Mouse (Mus musculus): ENCODE data around the gene Cyp11a1. TPM values are rescaled to one million over a fixed set of nuclear protein-coding genes. Genes with fewer than 3 reads are reported as not detected.

Cyp11a1 gene
- polyA plus RNA-seq, 1 experiment from 2014 or later = 1.0 TPM

DNA sequence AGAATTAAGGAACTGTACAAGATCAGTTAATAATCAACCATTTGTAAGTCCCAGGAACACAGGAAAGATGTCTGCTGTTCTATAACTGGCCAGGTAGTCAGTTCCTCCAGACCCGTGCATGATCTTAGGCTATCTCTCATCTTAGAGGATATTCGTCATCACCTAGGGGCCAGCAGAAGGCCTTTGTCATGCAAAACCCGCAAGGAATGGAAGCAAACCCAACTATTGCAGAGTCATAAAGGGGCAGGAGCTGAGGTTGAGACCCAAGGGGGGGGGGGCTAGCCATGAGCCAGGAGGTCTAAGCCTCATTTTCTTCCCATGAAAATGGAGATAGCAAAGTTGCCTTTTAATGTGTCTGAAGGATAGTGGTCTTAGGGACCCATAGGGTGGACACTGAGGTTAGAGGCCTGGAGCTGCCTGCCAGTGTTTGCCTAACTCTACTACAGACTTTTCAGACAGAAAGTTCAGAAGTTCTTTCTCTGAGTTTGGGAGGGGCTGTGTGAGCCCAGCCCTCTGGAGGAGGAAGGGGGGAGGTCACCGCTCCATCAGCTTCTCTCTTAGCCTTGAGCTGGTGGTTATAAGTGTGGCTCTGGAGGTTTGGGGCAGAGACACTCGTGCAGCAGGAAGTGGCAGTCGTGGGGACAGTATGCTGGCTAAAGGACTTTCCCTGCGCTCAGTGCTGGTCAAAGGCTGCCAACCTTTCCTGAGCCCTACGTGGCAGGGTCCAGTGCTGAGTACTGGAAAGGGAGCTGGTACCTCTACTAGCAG is 8.4 kb downstream of the Cyp11a1 start:
- TF ChIP-seq CTCF (IDR thresholded peaks at IDR 0.05; ENCODE audit: low read depth) (no peak), EP300 (optimal IDR thresholded peaks at IDR 0.05) (no peak)
- no peaks in the 10 kb centered on the region for H3K4me1 ChIP-seq (replicated peaks; ENCODE audit: control insufficient read depth, insufficient read depth)
- H3K27me3 ChIP-seq (ENCODE audit: control insufficient read depth, insufficient read depth, low read length) = no peaks in the 10 kb centered on the region
- H3K36me3 ChIP-seq (ENCODE audit: control insufficient read depth, insufficient read depth, low read length) = no peaks in the 10 kb centered on the region
- WGBS = 48% methylated on average over 8 of the region's 8 CpGs
- no peaks in the 10 kb centered on the region for H3K9me3 ChIP-seq (ENCODE audit: control insufficient read depth, low read length)
- DNase-seq (ENCODE audit: low spot score) (no peak), ATAC-seq (ENCODE audit: low FRiP score, low TSS enrichment) (no peak)
- no peak overlapping the region for H3K27ac ChIP-seq (replicated peaks)
- no peak overlapping the region for H3K9ac ChIP-seq (ENCODE audit: low read length)
- H3K4me2 ChIP-seq (replicated peaks; ENCODE audit: low read depth) = no peak overlapping the region
- H3K4me3 ChIP-seq (ENCODE audit: low read depth, low read length) = no peak overlapping the region

DNA sequence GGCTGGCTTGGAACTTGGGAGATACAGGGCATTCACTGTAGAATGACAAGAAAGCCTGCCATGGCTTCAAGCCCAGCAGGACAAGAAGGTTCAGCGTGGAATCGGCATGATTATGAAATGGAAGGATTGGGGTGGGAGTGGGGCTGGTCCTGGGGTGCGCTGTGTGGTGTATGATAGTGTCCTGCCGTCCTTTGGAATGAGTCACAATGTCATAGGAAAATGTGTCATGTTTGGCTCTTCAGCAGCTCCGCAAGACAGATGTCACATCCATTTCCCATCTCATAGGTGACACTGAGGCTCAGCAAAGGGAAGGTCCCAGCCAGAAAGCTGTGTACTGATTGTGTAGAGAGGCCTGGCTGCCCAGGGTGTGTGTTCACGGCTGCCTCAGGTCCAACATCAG is 9.6 kb downstream of the Cyp11a1 start:
- DNase-seq (ENCODE audit: low spot score) (no peak), ATAC-seq (ENCODE audit: low FRiP score, low TSS enrichment) (no peak)
- no peaks in the 10 kb centered on the region for H3K36me3 ChIP-seq (ENCODE audit: control insufficient read depth, insufficient read depth, low read length)
- no peak overlapping the region for H3K9ac ChIP-seq (ENCODE audit: low read length)
- no peaks in the 10 kb centered on the region for H3K27me3 ChIP-seq (ENCODE audit: control insufficient read depth, insufficient read depth, low read length)
- H3K9me3 ChIP-seq (ENCODE audit: control insufficient read depth, low read length) = no peaks in the 10 kb centered on the region
- H3K27ac ChIP-seq (replicated peaks) = no peak overlapping the region
- no peak overlapping the region for H3K4me2 ChIP-seq (replicated peaks; ENCODE audit: low read depth)
- TF ChIP-seq EP300 (optimal IDR thresholded peaks at IDR 0.05) = no peak
- no peak for TF ChIP-seq CTCF (IDR thresholded peaks at IDR 0.05; ENCODE audit: low read depth)
- no peak overlapping the region for H3K4me3 ChIP-seq (ENCODE audit: low read depth, low read length)
- WGBS = 84% methylated on average over 6 of the region's 6 CpGs
- H3K4me1 ChIP-seq (replicated peaks; ENCODE audit: control insufficient read depth, insufficient read depth) = no peaks in the 10 kb centered on the region

DNA sequence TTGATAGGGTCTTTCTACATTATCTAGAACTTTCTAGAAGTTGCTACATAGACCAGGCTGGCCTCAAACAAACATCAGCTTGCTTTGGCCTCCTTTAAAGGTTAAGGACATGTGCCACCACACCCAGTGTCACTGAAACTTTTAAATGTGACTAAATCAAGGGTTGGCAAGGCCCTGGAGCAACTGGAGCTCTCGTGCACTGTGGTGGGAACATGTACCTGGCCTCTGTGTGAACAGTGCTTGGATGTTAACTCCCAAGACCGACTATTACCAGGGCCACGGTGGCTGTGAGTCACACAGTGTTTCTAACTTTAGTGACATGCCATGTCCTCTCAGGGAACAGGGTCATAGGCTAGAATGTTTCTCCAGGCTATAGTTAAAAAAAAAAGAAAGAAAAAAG is 10.8 kb downstream of the Cyp11a1 start:
- DNase-seq (ENCODE audit: low spot score) (no peak), ATAC-seq (ENCODE audit: low FRiP score, low TSS enrichment) (no peak)
- no peaks in the 10 kb centered on the region for H3K4me1 ChIP-seq (replicated peaks; ENCODE audit: control insufficient read depth, insufficient read depth)
- H3K9me3 ChIP-seq (ENCODE audit: control insufficient read depth, low read length) = no peaks in the 10 kb centered on the region
- H3K4me3 ChIP-seq (ENCODE audit: low read depth, low read length) = no peak overlapping the region
- H3K4me2 ChIP-seq (replicated peaks; ENCODE audit: low read depth) = no peak overlapping the region
- H3K27ac ChIP-seq (replicated peaks) = no peak overlapping the region
- WGBS = 58% methylated on average over 3 of the region's 3 CpGs
- TF ChIP-seq EP300 (optimal IDR thresholded peaks at IDR 0.05) = no peak
- no peak for TF ChIP-seq CTCF (IDR thresholded peaks at IDR 0.05; ENCODE audit: low read depth)
- H3K9ac ChIP-seq (ENCODE audit: low read length) = no peak overlapping the region
- no peaks in the 10 kb centered on the region for H3K36me3 ChIP-seq (ENCODE audit: control insufficient read depth, insufficient read depth, low read length)
- H3K27me3 ChIP-seq (ENCODE audit: control insufficient read depth, insufficient read depth, low read length) = no peaks in the 10 kb centered on the region

DNA sequence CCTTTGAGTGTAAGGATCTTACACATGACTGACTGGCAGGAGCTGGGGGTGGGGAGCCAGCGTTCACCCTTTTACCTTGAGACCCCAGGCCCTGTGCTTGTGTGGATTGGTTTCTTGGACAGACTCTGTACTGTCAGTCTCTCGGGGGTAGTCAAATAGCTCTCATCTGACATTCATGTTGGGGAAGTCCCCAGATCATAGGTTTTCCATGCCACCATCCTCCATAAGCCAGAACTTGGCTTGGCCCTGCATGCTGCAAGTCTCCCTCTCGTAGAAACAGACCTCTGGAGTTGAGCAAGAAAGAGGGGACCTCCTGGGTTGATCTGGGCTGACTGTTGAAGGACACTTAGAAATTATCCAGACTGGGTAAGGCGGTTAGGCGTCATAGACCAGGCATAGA is 12.2 kb downstream of the Cyp11a1 start:
- ATAC-seq (ENCODE audit: low FRiP score, low TSS enrichment) (no peak), DNase-seq (ENCODE audit: low spot score) (no peak)
- Histone ChIP-seq H3K4me3 (ENCODE audit: low read depth, low read length) (no peak overlapping the region), H3K4me2 (replicated peaks; ENCODE audit: low read depth) (no peak overlapping the region), H3K9me3 (ENCODE audit: control insufficient read depth, low read length) (no peaks in the 10 kb centered on the region), H3K27me3 (ENCODE audit: control insufficient read depth, insufficient read depth, low read length) (no peaks in the 10 kb centered on the region), H3K4me1 (replicated peaks; ENCODE audit: control insufficient read depth, insufficient read depth) (no peaks in the 10 kb centered on the region), H3K36me3 (ENCODE audit: control insufficient read depth, insufficient read depth, low read length) (no peaks in the 10 kb centered on the region), H3K27ac (replicated peaks) (no peak overlapping the region), H3K9ac (ENCODE audit: low read length) (no peak overlapping the region)
- WGBS = 84% methylated on average over 5 of the region's 5 CpGs
- no peak for TF ChIP-seq CTCF (IDR thresholded peaks at IDR 0.05; ENCODE audit: low read depth)
- TF ChIP-seq EP300 (optimal IDR thresholded peaks at IDR 0.05) = no peak

DNA sequence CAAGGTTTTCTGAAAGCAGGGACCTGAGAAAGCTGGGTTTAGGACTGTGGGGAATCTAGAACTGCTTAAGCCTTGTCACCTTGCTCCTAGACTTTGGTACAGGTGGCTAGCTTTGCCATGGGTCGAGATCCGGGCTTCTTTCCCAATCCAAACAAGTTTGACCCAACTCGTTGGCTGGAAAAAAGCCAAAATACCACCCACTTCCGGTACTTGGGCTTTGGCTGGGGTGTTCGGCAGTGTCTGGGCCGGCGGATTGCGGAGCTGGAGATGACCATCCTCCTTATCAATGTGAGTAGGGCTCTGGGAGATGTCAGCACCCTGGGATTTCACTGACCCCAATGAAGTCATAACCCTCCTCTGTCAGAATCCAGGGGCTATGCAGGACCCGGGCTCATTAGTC is 19.8 kb downstream of the Cyp11a1 start:
- Histone ChIP-seq H3K4me1 (replicated peaks; ENCODE audit: control insufficient read depth, insufficient read depth) (no peaks in the 10 kb centered on the region), H3K4me3 (ENCODE audit: low read depth, low read length) (no peak overlapping the region), H3K4me2 (replicated peaks; ENCODE audit: low read depth) (no peak overlapping the region), H3K9ac (ENCODE audit: low read length) (no peak overlapping the region), H3K9me3 (ENCODE audit: control insufficient read depth, low read length) (no peaks in the 10 kb centered on the region), H3K27ac (replicated peaks) (no peak overlapping the region), H3K27me3 (ENCODE audit: control insufficient read depth, insufficient read depth, low read length) (no peaks in the 10 kb centered on the region), H3K36me3 (ENCODE audit: control insufficient read depth, insufficient read depth, low read length) (no peaks in the 10 kb centered on the region)
- DNase-seq (ENCODE audit: low spot score) = no peak
- 81% methylated on average over 9 of the region's 9 CpGs for WGBS
- TF ChIP-seq EP300 (optimal IDR thresholded peaks at IDR 0.05) (no peak), CTCF (IDR thresholded peaks at IDR 0.05; ENCODE audit: low read depth) (no peak)
- no peak for ATAC-seq (ENCODE audit: low FRiP score, low TSS enrichment)

DNA sequence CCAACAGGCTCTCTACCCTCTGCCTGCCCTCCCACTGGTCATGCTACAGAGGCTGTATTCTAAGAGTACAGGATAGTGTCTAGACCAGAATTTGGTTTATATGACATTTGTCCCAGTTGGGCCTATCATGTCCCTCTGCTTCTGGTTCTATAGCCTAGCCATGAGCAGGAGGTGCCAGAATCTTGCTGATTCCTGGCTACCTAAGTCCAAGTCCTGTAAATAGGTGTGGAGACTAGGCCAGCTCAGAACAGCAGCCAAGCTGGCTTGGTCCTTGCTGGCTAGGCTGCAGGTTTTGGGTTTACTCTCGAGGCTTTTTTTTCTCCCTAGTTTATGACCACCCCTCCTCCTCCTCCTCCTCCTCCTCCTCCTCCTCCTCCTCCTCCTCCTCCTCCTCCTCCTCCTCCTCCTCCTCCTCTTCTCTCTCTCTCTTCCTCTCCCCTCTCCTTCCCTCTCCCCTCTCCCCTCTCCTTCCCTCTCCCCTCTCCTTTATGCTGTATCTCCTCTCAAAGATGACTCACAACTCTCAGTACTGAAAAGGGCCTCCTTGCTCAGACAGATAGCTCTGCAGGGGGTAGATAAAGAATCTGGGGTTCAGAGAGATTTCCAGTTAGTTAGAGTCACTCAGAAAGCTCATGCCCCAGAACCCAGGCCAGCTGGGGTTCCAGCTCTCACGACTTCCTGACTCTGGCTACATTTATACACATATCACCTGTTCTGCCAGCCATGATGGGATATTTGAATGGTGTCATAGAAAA is 21.4 kb downstream of the Cyp11a1 start:
- WGBS = 48% methylated on average over 2 of the region's 2 CpGs

More for the DNA sequence above, 21.4 kb downstream of the Cyp11a1 start:
- no peak overlapping the region for H3K4me3 ChIP-seq (ENCODE audit: low read depth, low read length)
- no peak overlapping the region for H3K9ac ChIP-seq (ENCODE audit: low read length)
- TF ChIP-seq CTCF (IDR thresholded peaks at IDR 0.05; ENCODE audit: low read depth) (no peak), EP300 (optimal IDR thresholded peaks at IDR 0.05) (no peak)
- H3K36me3 ChIP-seq (ENCODE audit: control insufficient read depth, insufficient read depth, low read length) = no peaks in the 10 kb centered on the region
- ATAC-seq (ENCODE audit: low FRiP score, low TSS enrichment) (no peak), DNase-seq (ENCODE audit: low spot score) (no peak)
- no peaks in the 10 kb centered on the region for H3K27me3 ChIP-seq (ENCODE audit: control insufficient read depth, insufficient read depth, low read length)
- no peaks in the 10 kb centered on the region for H3K9me3 ChIP-seq (ENCODE audit: control insufficient read depth, low read length)
- no peak overlapping the region for H3K4me2 ChIP-seq (replicated peaks; ENCODE audit: low read depth)
- no peak overlapping the region for H3K27ac ChIP-seq (replicated peaks)
- no peaks in the 10 kb centered on the region for H3K4me1 ChIP-seq (replicated peaks; ENCODE audit: control insufficient read depth, insufficient read depth)

Measured in stomach, postnatal 0 days (tissue).